Mouse (Mus musculus) ES-Bruce4 (cell line): Measurements from ENCODE around the gene Ms4a4c. TPM values are rescaled to one million over a fixed set of nuclear protein-coding genes. Genes with fewer than 3 reads are reported as not detected.

Experiments
- H3K27ac ChIP-seq: 2 replicates; pipeline ENCODE4 v1.5.1; 2012; ENCODE audit warnings: low read length, inconsistent platforms; ENCODE audit not compliant: insufficient read depth
- H3K27me3 ChIP-seq: 2 replicates; pipeline ENCODE4 v1.6.1; 2012; ENCODE audit warnings: mild to moderate bottlenecking, low read length, inconsistent platforms; ENCODE audit not compliant: control insufficient read depth, poor library complexity, insufficient read depth, severe bottlenecking
- H3K36me3 ChIP-seq: 2 replicates; pipeline ENCODE4 v1.6.1; 2012; ENCODE audit warnings: inconsistent platforms, mild to moderate bottlenecking, low read length, moderate library complexity; ENCODE audit not compliant: control insufficient read depth, poor library complexity, insufficient read depth, severe bottlenecking
- H3K4me1 ChIP-seq: one replicate; pipeline ENCODE4 v1.8.1; 2011; ENCODE audit warnings: low read length; ENCODE audit not compliant: control insufficient read depth, insufficient read depth
- H3K4me3 ChIP-seq: 2 replicates; pipeline ENCODE4 v1.5.1; 2011; ENCODE audit warnings: low read depth, mild to moderate bottlenecking, low read length
- H3K9ac ChIP-seq: 2 replicates; pipeline ENCODE4 v1.6.1; 2012; ENCODE audit warnings: low read depth, mild to moderate bottlenecking, inconsistent platforms; ENCODE audit not compliant: poor library complexity, severe bottlenecking
- H3K9me3 ChIP-seq: replicated peaks from 2 replicates; pipeline ENCODE4 v1.6.1; 2012; ENCODE audit warnings: mild to moderate bottlenecking, low read length, inconsistent platforms; ENCODE audit not compliant: control insufficient read depth, poor library complexity, insufficient read depth, severe bottlenecking
- CTCF ChIP-seq: IDR thresholded peaks from one replicate; pipeline ENCODE4 v1.8.1; 2011; ENCODE audit warnings: low read depth, low read length
- EP300 ChIP-seq: IDR thresholded peaks from 2 replicates; pipeline ENCODE4 v1.6.1; 2011; ENCODE audit warnings: low read depth, low read length; ENCODE audit not compliant: insufficient read depth
- POLR2A ChIP-seq: IDR thresholded peaks from one replicate; pipeline ENCODE4 v1.8.1; 2011; ENCODE audit warnings: low read length; ENCODE audit not compliant: insufficient read depth
- polyA plus RNA-seq: library from polyadenylated mRNA; stranded (reverse); fragments of >200 nt; gene quantifications from 2 replicates; pipeline ENCODE4 v1.2.4, GENCODE M21; 2011; ENCODE audit warnings: low read depth; ENCODE audit not compliant: missing spikeins, insufficient read depth, insufficient read length

Gene Ms4a4c
- polyA plus RNA-seq, 1 experiment = not detected

DNA sequence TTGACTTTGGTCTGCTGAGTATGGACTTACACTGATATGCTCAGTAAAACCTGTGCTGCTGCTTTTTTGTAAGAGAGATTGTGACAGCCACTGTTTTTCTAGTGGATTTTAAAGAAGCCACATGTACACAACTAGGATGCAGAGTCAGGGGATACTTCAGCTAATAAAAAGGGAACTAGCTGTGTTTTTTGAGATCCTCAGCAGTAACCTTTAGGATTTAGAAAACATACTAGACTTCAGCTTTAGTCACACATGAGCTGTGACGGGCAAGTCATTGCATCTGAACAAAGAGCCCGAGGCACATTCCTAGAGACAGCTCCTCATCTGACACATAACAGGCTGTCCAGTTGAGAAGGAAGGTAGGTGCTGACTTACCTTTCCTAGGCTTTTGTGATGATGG lies 29.3 kb upstream of the Ms4a4c start, which contains the start of gene Ms4a4a:
Ms4a4a (plus strand) TSS at position 251 of the 400 bp plus-strand sequence.
- Histone ChIP-seq H3K9ac (no peak within 1 kb of the TSS), H3K4me3 (no peak within 1 kb of the TSS), H3K27ac (no peak within 1 kb of the TSS)

DNA sequence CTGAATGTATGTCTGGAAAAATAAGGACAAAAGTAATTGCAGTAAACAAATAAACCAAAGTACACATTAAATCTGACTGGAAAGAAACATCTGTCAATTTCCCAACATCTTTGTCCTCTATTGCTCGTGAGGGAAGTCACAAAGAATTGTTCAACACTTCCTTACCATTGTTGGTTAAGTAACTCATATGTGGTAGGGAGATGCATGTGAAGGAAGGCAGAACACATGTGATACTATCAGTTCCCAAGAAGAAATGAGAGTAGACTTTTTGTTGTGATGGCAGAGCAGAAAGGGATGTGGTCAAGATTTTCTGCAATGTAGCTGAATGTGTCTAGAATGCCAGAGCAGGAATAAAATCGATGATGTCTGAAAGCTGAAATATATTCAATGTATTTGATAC lies 28.2 kb upstream of the Ms4a4c start:
- Histone ChIP-seq H3K9ac (no peak overlapping the region), H3K27ac (no peak overlapping the region), H3K4me1 (no peaks in the 10 kb centered on the region), H3K9me3 (no peaks in the 10 kb centered on the region), H3K27me3 (no peaks in the 10 kb centered on the region), H3K4me3 (no peak overlapping the region), H3K36me3 (no peaks in the 10 kb centered on the region)
- TF ChIP-seq CTCF (no peak), EP300 (no peak), POLR2A (no peak)

More for the DNA sequence above, 29.3 kb upstream of the Ms4a4c start, which contains the start of gene Ms4a4a:
- Histone ChIP-seq H3K9me3 (no peaks in the 10 kb centered on the region), H3K27me3 (no peaks in the 10 kb centered on the region), H3K36me3 (no peaks in the 10 kb centered on the region), H3K4me1 (no peaks in the 10 kb centered on the region)
- no peak for TF ChIP-seq CTCF
- TF ChIP-seq POLR2A = no peak
- TF ChIP-seq EP300 = no peak

DNA sequence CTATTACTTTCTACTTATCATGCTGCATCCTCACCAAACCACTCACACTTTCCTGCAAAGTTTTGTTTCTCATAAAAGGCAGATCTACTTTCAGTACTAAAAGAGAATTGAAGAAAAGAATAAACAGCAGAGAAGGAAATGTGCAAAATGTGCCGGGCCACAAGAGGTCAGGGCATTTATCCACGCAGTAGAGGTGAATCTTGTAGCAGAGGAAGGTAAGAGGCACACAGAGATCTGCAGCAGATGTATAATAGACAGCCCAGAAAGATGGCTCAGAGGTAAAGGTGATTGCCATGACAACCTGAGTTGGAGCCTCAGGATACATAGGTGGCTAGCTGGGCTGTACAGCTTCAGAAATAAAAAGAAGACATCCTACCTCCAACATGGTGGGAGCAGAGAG lies 17.5 kb upstream of the Ms4a4c start:
- H3K4me3 ChIP-seq = no peak overlapping the region
- no peaks in the 10 kb centered on the region for H3K36me3 ChIP-seq
- no peaks in the 10 kb centered on the region for H3K9me3 ChIP-seq
- no peak overlapping the region for H3K9ac ChIP-seq
- no peak overlapping the region for H3K27ac ChIP-seq
- no peaks in the 10 kb centered on the region for H3K4me1 ChIP-seq
- H3K27me3 ChIP-seq = no peaks in the 10 kb centered on the region
- TF ChIP-seq CTCF (no peak), POLR2A (no peak), EP300 (no peak)

DNA sequence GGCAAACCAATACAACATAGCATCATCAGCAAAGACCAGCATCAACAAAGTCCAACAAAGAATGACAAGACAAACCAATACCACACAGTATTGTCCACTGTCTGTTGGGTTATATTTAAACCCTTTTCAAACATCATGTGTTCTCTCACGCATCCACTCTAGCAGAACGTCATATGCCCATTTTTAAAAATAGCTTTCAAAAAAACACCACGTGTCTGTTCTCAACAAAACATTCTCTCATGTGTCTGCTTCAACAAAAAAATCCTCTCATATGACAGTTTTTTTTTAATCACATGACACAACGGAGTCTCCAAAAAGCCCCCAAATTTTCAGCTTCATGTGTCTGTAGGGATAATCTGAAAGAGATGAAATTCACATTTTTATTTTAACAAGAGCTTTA lies 16.9 kb upstream of the Ms4a4c start:
- Histone ChIP-seq H3K9ac (no peak overlapping the region), H3K27me3 (no peaks in the 10 kb centered on the region), H3K27ac (no peak overlapping the region), H3K4me3 (no peak overlapping the region), H3K36me3 (no peaks in the 10 kb centered on the region), H3K9me3 (no peaks in the 10 kb centered on the region), H3K4me1 (no peaks in the 10 kb centered on the region)
- TF ChIP-seq POLR2A (no peak), CTCF (no peak), EP300 (no peak)

DNA sequence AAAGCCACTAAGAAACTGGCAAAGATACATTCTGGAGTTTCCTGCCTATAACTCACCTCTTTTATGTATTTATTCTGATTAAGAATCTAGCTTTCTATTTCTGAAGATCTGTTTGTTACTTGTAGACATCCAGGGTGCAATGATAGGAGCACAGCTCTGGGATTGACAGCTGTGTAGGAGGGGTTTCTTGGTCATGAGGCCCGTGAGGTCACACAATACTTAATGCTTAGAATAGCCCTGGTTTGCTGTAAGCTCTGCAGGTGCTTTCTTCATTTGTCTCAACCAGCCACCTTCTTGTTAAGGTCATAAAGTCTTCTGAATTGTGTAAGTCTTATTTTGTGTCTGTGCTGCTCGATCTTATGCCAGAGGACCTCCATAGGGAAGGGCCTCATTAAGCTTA lies 15.6 kb upstream of the Ms4a4c start:
- Histone ChIP-seq H3K4me3 (no peak overlapping the region), H3K27me3 (no peaks in the 10 kb centered on the region), H3K9me3 (no peaks in the 10 kb centered on the region), H3K27ac (no peak overlapping the region), H3K36me3 (no peaks in the 10 kb centered on the region), H3K4me1 (no peaks in the 10 kb centered on the region), H3K9ac (no peak overlapping the region)
- TF ChIP-seq EP300 = no peak
- TF ChIP-seq POLR2A = no peak
- no peak for TF ChIP-seq CTCF

DNA sequence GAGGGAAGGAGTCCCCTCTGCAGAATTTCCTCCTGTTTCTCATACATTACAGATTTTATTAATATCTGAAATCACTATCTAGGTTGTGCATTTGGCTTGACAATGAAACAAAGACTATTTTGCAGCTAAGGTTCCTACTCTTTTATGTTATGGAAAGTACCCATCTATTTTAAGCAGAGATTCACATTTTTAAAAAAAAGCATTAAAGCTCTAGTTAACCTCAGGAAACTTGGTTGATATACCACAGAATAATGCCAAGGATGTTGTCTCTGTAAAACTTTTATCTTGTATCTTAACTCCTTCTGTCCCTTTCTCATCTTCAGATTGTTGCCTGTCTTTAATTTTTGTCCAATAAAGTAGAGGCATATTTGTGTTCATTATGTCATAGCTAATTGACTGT lies 8.8 kb upstream of the Ms4a4c start:
- Histone ChIP-seq H3K9me3 (no peaks in the 10 kb centered on the region), H3K4me1 (no peaks in the 10 kb centered on the region), H3K27me3 (no peaks in the 10 kb centered on the region), H3K4me3 (no peak overlapping the region), H3K9ac (no peak overlapping the region), H3K36me3 (no peaks in the 10 kb centered on the region), H3K27ac (no peak overlapping the region)
- TF ChIP-seq EP300 (no peak), CTCF (no peak), POLR2A (no peak)
